Mouse (Mus musculus) MEL (cell line): Measurements from ENCODE around the gene Prm3.

Source experiments
- CHD1 ChIP-seq: IDR thresholded peaks from 2 replicates; pipeline ENCODE4 v1.6.1; 2012; ENCODE audit warnings: low read depth, mild to moderate bottlenecking, inconsistent platforms, low read length, improper control_type of control experiment
- CHD2 ChIP-seq: IDR thresholded peaks from 2 replicates; pipeline ENCODE4 v1.6.1; 2011; ENCODE audit warnings: low read length, improper control_type of control experiment
- CTCF ChIP-seq, 3 experiments: IDR thresholded peaks in 2 of 3; conservative IDR thresholded peaks in 1 of 3; 2 replicates each; pipeline ENCODE4 v1.5.1; 2011 to 2012; ENCODE audit warnings: low read length in 3 of 3, low read depth in 2 of 3, mild to moderate bottlenecking in 2 of 3, improper control_type of control experiment in 1 of 3, inconsistent platforms in 1 of 3, mixed read lengths in 1 of 3, moderate library complexity in 1 of 3; ENCODE audit not compliant: control insufficient read depth in 1 of 3, insufficient read depth in 1 of 3, poor library complexity in 1 of 3, severe bottlenecking in 1 of 3
- E2F4 ChIP-seq: IDR thresholded peaks from 2 replicates; pipeline ENCODE4 v1.6.1; 2011; ENCODE audit warnings: low read depth, low read length, improper control_type of control experiment, borderline replicate concordance
- GATA1 ChIP-seq: IDR thresholded peaks from 2 replicates; pipeline ENCODE4 v1.6.1; 2011; ENCODE audit warnings: low read depth, low read length, improper control_type of control experiment
- MEF2A ChIP-seq: IDR thresholded peaks from 2 replicates; pipeline ENCODE4 v1.6.1; 2014; ENCODE audit warnings: low read depth, mild to moderate bottlenecking, inconsistent platforms, low read length, improper control_type of control experiment; ENCODE audit not compliant: poor library complexity, insufficient replicate concordance, severe bottlenecking; ENCODE audit errors: extremely low read depth
- MYC ChIP-seq: IDR thresholded peaks from 2 replicates; pipeline ENCODE4 v1.6.1; 2011; ENCODE audit warnings: low read depth, mild to moderate bottlenecking, low read length, improper control_type of control experiment, moderate library complexity
- NELFE ChIP-seq: IDR thresholded peaks from 2 replicates; pipeline ENCODE4 v1.6.1; 2011; ENCODE audit warnings: low read depth, low read length, improper control_type of control experiment
- NRF1 ChIP-seq: IDR thresholded peaks from 2 replicates; pipeline ENCODE4 v1.6.1; 2014; ENCODE audit warnings: low read depth, mild to moderate bottlenecking, inconsistent platforms, low read length, improper control_type of control experiment, moderate library complexity; ENCODE audit not compliant: poor library complexity, insufficient read depth, severe bottlenecking
- POLR2A ChIP-seq, 2 experiments: IDR thresholded peaks; 2 replicates each; pipeline ENCODE4 v1.6.1; 2011 to 2012; ENCODE audit warnings: low read length in 2 of 2, mild to moderate bottlenecking in 2 of 2, control low read depth in 1 of 2, improper control_type of control experiment in 1 of 2, low read depth in 1 of 2, moderate library complexity in 1 of 2; ENCODE audit not compliant: control insufficient read depth in 1 of 2, insufficient read depth in 1 of 2, poor library complexity in 1 of 2
- TAL1 ChIP-seq: IDR thresholded peaks from 2 replicates; pipeline ENCODE4 v1.6.1; 2012; ENCODE audit warnings: mild to moderate bottlenecking, inconsistent platforms, low read length, moderate library complexity, mixed read lengths
- TBP ChIP-seq: IDR thresholded peaks from 2 replicates; pipeline ENCODE4 v1.8.0; 2011; ENCODE audit warnings: low read depth, low read length, improper control_type of control experiment
- ZMIZ1 ChIP-seq: IDR thresholded peaks from 2 replicates; pipeline ENCODE4 v1.6.1; 2012; ENCODE audit warnings: low read depth, mild to moderate bottlenecking, inconsistent platforms, low read length, improper control_type of control experiment, moderate library complexity
- ZNF384 ChIP-seq: IDR thresholded peaks from 2 replicates; pipeline ENCODE4 v1.6.1; 2012; ENCODE audit warnings: low read depth, mild to moderate bottlenecking, inconsistent platforms, low read length, improper control_type of control experiment

- no peak for TF ChIP-seq TAL1
- no peak for TF ChIP-seq POLR2A (IDR thresholded peaks at IDR 0.05; ENCODE audit: control insufficient read depth in 1 of 2, insufficient read depth in 1 of 2, low read depth in 1 of 2, low read length in 2 of 2, poor library complexity in 1 of 2)
- TF ChIP-seq CHD1 = no peak
- TF ChIP-seq CTCF (IDR thresholded peaks at IDR 0.05 in 2 of 3, conservative IDR thresholded peaks at IDR 0.05 in 1 of 3; ENCODE audit: control insufficient read depth in 1 of 3, insufficient read depth in 1 of 3, low read depth in 2 of 3, low read length in 3 of 3, poor library complexity in 1 of 3, severe bottlenecking in 1 of 3) = no peak
- no peak for TF ChIP-seq TBP
- no peak for TF ChIP-seq NELFE
- no peak for TF ChIP-seq NRF1
- TF ChIP-seq E2F4 = no peak
- TF ChIP-seq GATA1 = no peak
- TF ChIP-seq MYC = no peak
- no peak for TF ChIP-seq ZMIZ1
- no peak for TF ChIP-seq ZNF384
- TF ChIP-seq MEF2A = no peak
- no peak for TF ChIP-seq CHD2
These were observed 37.2 kb upstream of the Prm3 start for GRCm38 (mm10) chr16:10827766-10828460.
